Mouse (Mus musculus): ENCODE measurements around the gene Cd63.

The Cd63 gene

GRCm38 (mm10) chr10:128928356-128928755 is 27.6 kb downstream of the Cd63 start:
- no peak for DNase-seq (ENCODE audit: low spot score in 2 of 2)

GRCm38 (mm10) chr10:128929638-128930378 is 29.0 kb downstream of the Cd63 start:
- no peak for DNase-seq (ENCODE audit: low spot score in 2 of 2)

GRCm38 (mm10) chr10:128931441-128931840 is 30.7 kb downstream of the Cd63 start:
- no peak for DNase-seq (ENCODE audit: low spot score in 2 of 2)

- no peak for DNase-seq (ENCODE audit: low spot score in 2 of 2)
Observed at GRCm38 (mm10) chr10:128933574-128933973, 32.8 kb downstream of the Cd63 start, which contains the start of gene Itga7. Itga7 (plus strand) TSS chr10:128933818.

GRCm38 (mm10) chr10:128933976-128934721 is 33.4 kb downstream of the Cd63 start:
- no peak for DNase-seq (ENCODE audit: low spot score in 2 of 2)

GRCm38 (mm10) chr10:128934997-128935787 is 34.4 kb downstream of the Cd63 start:
- DNase-seq (ENCODE audit: low spot score in 2 of 2): no peak

- no peak for DNase-seq (ENCODE audit: low spot score in 2 of 2)
Observed at GRCm38 (mm10) chr10:128935826-128936440, 35.1 kb downstream of the Cd63 start.

- no peak for DNase-seq (ENCODE audit: low spot score in 2 of 2)
Observed at GRCm38 (mm10) chr10:128937756-128938390, 37.1 kb downstream of the Cd63 start.

GRCm38 (mm10) chr10:128938457-128938856 is 37.7 kb downstream of the Cd63 start:
- no peak for DNase-seq (ENCODE audit: low spot score in 2 of 2)

- no peak for DNase-seq (ENCODE audit: low spot score in 2 of 2)
Observed at GRCm38 (mm10) chr10:128938974-128939373, 38.2 kb downstream of the Cd63 start.

- no peak for DNase-seq (ENCODE audit: low spot score in 2 of 2)
Observed at GRCm38 (mm10) chr10:128940475-128941061, 39.8 kb downstream of the Cd63 start.

- DNase-seq (ENCODE audit: low spot score in 2 of 2): no peak
Observed at GRCm38 (mm10) chr10:128945675-128946074, 44.9 kb downstream of the Cd63 start.

- DNase-seq (ENCODE audit: low spot score in 2 of 2): no peak
Observed at GRCm38 (mm10) chr10:128947496-128947895, 46.7 kb downstream of the Cd63 start.

GRCm38 (mm10) chr10:128950208-128950887 is 49.6 kb downstream of the Cd63 start:
- no peak for DNase-seq (ENCODE audit: low spot score in 2 of 2)

- DNase-seq (ENCODE audit: low spot score in 2 of 2): no peak
Observed at GRCm38 (mm10) chr10:128958340-128958739, 57.6 kb downstream of the Cd63 start.

GRCm38 (mm10) chr10:128960142-128960541 is 59.4 kb downstream of the Cd63 start:
- no peak for DNase-seq (ENCODE audit: low spot score in 2 of 2)

- DNase-seq (ENCODE audit: low spot score in 2 of 2): no peak
Observed at GRCm38 (mm10) chr10:128960590-128961584, 60.1 kb downstream of the Cd63 start, which contains the start of gene Mettl7b. Mettl7b (minus strand) TSS chr10:128960988.

Measured in frontal cortex, postnatal 36 days (tissue).